Mouse (Mus musculus): ENCODE measurements at regions not wholly inside any gene's neighbourhood (a gene's known extent, or its start where the extent isn't known, plus 50 kb on each side); places are given as distances from the start of the nearest gene placed in this dataset.

DNA sequence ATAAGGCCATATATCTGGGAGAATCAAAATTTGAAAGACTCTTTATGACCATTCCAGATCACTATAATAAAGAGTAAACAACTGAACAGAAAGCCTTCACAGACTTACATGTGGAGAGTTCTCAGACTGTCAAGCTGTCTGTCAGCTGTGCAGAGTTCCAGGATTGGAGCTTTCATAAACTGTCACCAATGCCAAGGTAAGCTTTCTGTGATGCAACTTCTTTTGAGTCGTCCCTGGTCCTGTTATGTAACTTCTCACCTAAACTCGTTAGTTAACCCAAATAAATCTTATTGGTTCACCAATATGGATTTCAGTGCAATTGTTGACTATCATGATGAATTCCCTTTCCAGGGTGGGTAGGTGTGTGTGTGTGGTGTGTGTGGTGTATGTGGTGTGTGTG lies 460.6 kb downstream of the Zfp619 start:
- no peaks in the 10 kb centered on the region for H3K36me3 ChIP-seq (ENCODE audit: control insufficient read depth, insufficient read depth, low read length)
- 87% methylated on average over 2 of the region's 2 CpGs for WGBS
- DNase-seq (ENCODE audit: low read depth in 1 of 2, low spot score in 2 of 2) = no peak
- H3K4me1 ChIP-seq (ENCODE audit: control insufficient read depth, insufficient read depth, insufficient read length) = no peaks in the 10 kb centered on the region
- H3K4me3 ChIP-seq (ENCODE audit: extremely low read depth, insufficient read depth, insufficient read length) = no peak overlapping the region
- TF ChIP-seq POLR2A (IDR thresholded peaks at IDR 0.05; ENCODE audit: low read depth, low read length) (no peak), CTCF (IDR thresholded peaks at IDR 0.05; ENCODE audit: extremely low read depth, insufficient read depth, insufficient read length, insufficient replicate concordance) (no peak)
- H3K27ac ChIP-seq (ENCODE audit: insufficient read depth, low read length) = no peak overlapping the region
- no peaks in the 10 kb centered on the region for H3K27me3 ChIP-seq (ENCODE audit: control insufficient read depth, insufficient read depth, low read length)

DNA sequence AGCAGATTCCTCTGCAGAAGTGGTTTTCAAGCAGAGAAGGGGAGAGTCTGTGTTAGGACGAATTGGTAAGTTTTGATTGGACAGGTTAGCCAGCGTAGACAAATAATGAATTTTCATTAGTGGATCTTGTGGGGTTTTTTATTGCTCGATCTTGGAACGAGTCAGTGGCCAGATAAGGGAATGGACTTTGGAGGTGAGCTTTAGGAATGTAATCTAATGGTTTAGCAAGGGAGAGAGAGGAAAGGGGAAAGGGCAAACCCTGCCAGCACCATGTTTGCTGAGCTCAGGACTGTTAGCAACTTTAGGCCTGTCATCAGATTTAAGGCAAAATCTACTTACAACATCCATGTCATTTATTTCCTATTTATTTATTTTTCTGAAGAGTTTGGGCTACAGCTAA lies 464.1 kb downstream of the Zfp619 start:
- Histone ChIP-seq H3K4me1 (ENCODE audit: control insufficient read depth, insufficient read depth, insufficient read length) (no peaks in the 10 kb centered on the region), H3K27me3 (ENCODE audit: control insufficient read depth, insufficient read depth, low read length) (no peaks in the 10 kb centered on the region), H3K4me3 (ENCODE audit: extremely low read depth, insufficient read depth, insufficient read length) (no peak overlapping the region), H3K36me3 (ENCODE audit: control insufficient read depth, insufficient read depth, low read length) (no peaks in the 10 kb centered on the region), H3K27ac (ENCODE audit: insufficient read depth, low read length) (no peak overlapping the region)
- no peak for DNase-seq (ENCODE audit: low read depth in 1 of 2, low spot score in 2 of 2)
- 82% methylated on average over 4 of the region's 4 CpGs for WGBS
- TF ChIP-seq CTCF (IDR thresholded peaks at IDR 0.05; ENCODE audit: extremely low read depth, insufficient read depth, insufficient read length, insufficient replicate concordance) = no peak
- no peak for TF ChIP-seq POLR2A (IDR thresholded peaks at IDR 0.05; ENCODE audit: low read depth, low read length)
